Mouse (Mus musculus) liver, embryonic 14.5 days (tissue): ENCODE results near the gene Arl14. TPM values are rescaled to one million over a fixed set of nuclear protein-coding genes. Genes with fewer than 3 reads are reported as not detected.

ENCODE experiments used
- ATAC-seq: fragments of 200-750 bp; cut with Nextera tagmentation; 2 replicates; pipeline ENCODE4 v1.8.0; 2017; ENCODE audit warnings: moderate number of reproducible peaks, mild to moderate bottlenecking, moderate library complexity; ENCODE audit not compliant: insufficient read depth
- DNase-seq, 3 experiments: peaks; one replicate each; pipeline ENCODE4 v3.0.0-alpha.2; 2012 to 2013; ENCODE audit warnings: low read depth in 3 of 3, low spot score in 3 of 3
- H3K27ac ChIP-seq: fragments of 300-500 bp; sonication (generic); 2 replicates; pipeline ENCODE4 v1.5.1; 2014; ENCODE audit warnings: moderate library complexity, mild to moderate bottlenecking, control low read depth, inconsistent platforms
- H3K27me3 ChIP-seq: fragments of 300-500 bp; sonication (generic); 2 replicates; pipeline ENCODE4 v1.6.1; 2014; ENCODE audit warnings: mild to moderate bottlenecking, low read length, moderate library complexity; ENCODE audit not compliant: control insufficient read depth, insufficient read depth
- H3K36me3 ChIP-seq: fragments of 300-500 bp; sonication (generic); replicated peaks from 2 replicates; pipeline ENCODE4 v1.6.1; 2014; ENCODE audit warnings: low read depth; ENCODE audit not compliant: control insufficient read depth, insufficient read depth
- H3K4me1 ChIP-seq, 2 experiments: fragments of 200-500 bp in 1 of 2; fragments of 300-500 bp in 1 of 2; sonication (generic) in 1 of 2; replicated peaks; 2 replicates each; pipeline ENCODE4 v1.6.1; 2012 to 2014; ENCODE audit warnings: antibody characterized with exemption in 1 of 2, inconsistent platforms in 1 of 2, low read length in 1 of 2; ENCODE audit not compliant: control insufficient read depth in 2 of 2, insufficient read depth in 2 of 2
- H3K4me2 ChIP-seq: fragments of 300-500 bp; sonication (generic); 2 replicates; pipeline ENCODE4 v1.6.1; 2014; ENCODE audit warnings: low read depth, mild to moderate bottlenecking, control low read depth, moderate library complexity
- H3K4me3 ChIP-seq, 2 experiments: fragments of 200-500 bp in 1 of 2; fragments of 300-500 bp in 1 of 2; sonication (generic) in 1 of 2; 2 replicates each; pipeline ENCODE4 v1.5.1; 2012 to 2014; ENCODE audit warnings: low read depth in 2 of 2, low read length in 2 of 2, mild to moderate bottlenecking in 2 of 2, control low read depth in 1 of 2, inconsistent platforms in 1 of 2, moderate library complexity in 1 of 2; ENCODE audit not compliant: insufficient read depth in 1 of 2
- H3K9ac ChIP-seq: fragments of 300-500 bp; sonication (generic); replicated peaks from 2 replicates; pipeline ENCODE4 v1.6.1; 2014; ENCODE audit warnings: mild to moderate bottlenecking, control low read depth, moderate library complexity
- H3K9me3 ChIP-seq: fragments of 300-500 bp; sonication (generic); 2 replicates; pipeline ENCODE4 v1.6.1; 2016; ENCODE audit warnings: low read length, mixed read lengths; ENCODE audit not compliant: control insufficient read depth
- CTCF ChIP-seq: IDR thresholded peaks from 2 replicates; pipeline ENCODE4 v1.5.1; 2016; ENCODE audit warnings: antibody characterized with exemption, low read depth, control low read depth
- EP300 ChIP-seq: IDR thresholded peaks from 2 replicates; pipeline ENCODE4 v1.6.1; 2016; ENCODE audit warnings: antibody characterized with exemption, low read depth
- WGBS: fragments of 180-500 bp; shearing (Covaris S2); extraction: QIAGEN DNeasy Blood & Tissue Kit; methylation state at CpG from one replicate; pipeline ENCODE4 v1.1.7; 2014; ENCODE audit not compliant: insufficient replicate concordance; 5-methylcytosine and 5-hydroxymethylcytosine counted together
- polyA plus RNA-seq, 2 experiments: library from polyadenylated mRNA; depleted of rRNA in 1 of 2; stranded (reverse) in 1 of 2; unstranded in 1 of 2; fragments of >200 nt; fragmentation: Nextera tagmentation in 1 of 2; extraction: Ambion mirVana in 1 of 2; gene quantifications; 2 replicates each; pipeline versions ENCODE4 v1.2.1 to v1.2.3; 2012 to 2014

Gene Arl14
- polyA plus RNA-seq, 2 experiments = not detected

- Histone ChIP-seq H3K9ac (no peak overlapping the region), H3K4me2 (no peak overlapping the region), H3K9me3 (no peaks in the 10 kb centered on the region), H3K4me3 (no peak overlapping the region), H3K27me3 (no peaks in the 10 kb centered on the region), H3K4me1 (no peaks in the 10 kb centered on the region), H3K36me3 (no peaks in the 10 kb centered on the region), H3K27ac (no peak overlapping the region)
- no peak for TF ChIP-seq CTCF
- TF ChIP-seq EP300 = no peak
- ATAC-seq = no peak
- WGBS = 45% methylated on average over 8 of the region's 8 CpGs
- DNase-seq = no peak
These were observed 40.7 kb upstream of the Arl14 start for GRCm38 (mm10) chr3:69181531-69181930.

- Histone ChIP-seq H3K9me3 (no peaks in the 10 kb centered on the region), H3K27ac (no peak overlapping the region), H3K4me1 (no peaks in the 10 kb centered on the region), H3K27me3 (no peaks in the 10 kb centered on the region), H3K4me2 (no peak overlapping the region), H3K9ac (no peak overlapping the region), H3K4me3 (no peak overlapping the region), H3K36me3 (no peaks in the 10 kb centered on the region)
- ATAC-seq = no peak
- TF ChIP-seq CTCF = no peak
- no peak for DNase-seq
These were observed 40.0 kb upstream of the Arl14 start for GRCm38 (mm10) chr3:69182225-69182624.

- Histone ChIP-seq H3K36me3 (no peaks in the 10 kb centered on the region), H3K4me3 (no peak overlapping the region), H3K9me3 (no peaks in the 10 kb centered on the region), H3K9ac (no peak overlapping the region), H3K27ac (no peak overlapping the region), H3K4me1 (no peaks in the 10 kb centered on the region), H3K4me2 (no peak overlapping the region), H3K27me3 (no peaks in the 10 kb centered on the region)
- WGBS = 63% methylated on average over 7 of the region's 7 CpGs
- DNase-seq (no peak), ATAC-seq (no peak)
- no peak for TF ChIP-seq EP300
- TF ChIP-seq CTCF = no peak
These were observed 37.0 kb upstream of the Arl14 start for GRCm38 (mm10) chr3:69185244-69185643.

GRCm38 (mm10) chr3:69186031-69186430 is 36.2 kb upstream of the Arl14 start:
- Histone ChIP-seq H3K27me3 (no peaks in the 10 kb centered on the region), H3K9me3 (no peaks in the 10 kb centered on the region), H3K36me3 (no peaks in the 10 kb centered on the region), H3K4me2 (no peak overlapping the region), H3K9ac (no peak overlapping the region), H3K4me1 (no peaks in the 10 kb centered on the region), H3K4me3 (no peak overlapping the region), H3K27ac (no peak overlapping the region)
- DNase-seq = no peak
- WGBS = 58% methylated on average over 4 of the region's 4 CpGs
- TF ChIP-seq EP300 (no peak), CTCF (no peak)
- ATAC-seq = no peak

GRCm38 (mm10) chr3:69186643-69187042 is 35.6 kb upstream of the Arl14 start:
- 72% methylated on average over 16 of the region's 16 CpGs for WGBS
- no peaks in the 10 kb centered on the region for H3K27me3 ChIP-seq

GRCm38 (mm10) chr3:69192995-69193394 is 29.2 kb upstream of the Arl14 start:
- no peak for TF ChIP-seq CTCF
- no peak for TF ChIP-seq EP300
- Histone ChIP-seq H3K4me2 (no peak overlapping the region), H3K9ac (no peak overlapping the region), H3K4me3 (no peak overlapping the region), H3K9me3 (no peaks in the 10 kb centered on the region), H3K36me3 (no peaks in the 10 kb centered on the region), H3K27ac (no peak overlapping the region), H3K27me3 (no peaks in the 10 kb centered on the region), H3K4me1 (no peaks in the 10 kb centered on the region)
- ATAC-seq (no peak), DNase-seq (no peak)
- WGBS = 73% methylated on average over 3 of the region's 3 CpGs

More at GRCm38 (mm10) chr3:69186643-69187042, 35.6 kb upstream of the Arl14 start:
- TF ChIP-seq EP300 = no peak
- no peak for TF ChIP-seq CTCF
- Histone ChIP-seq H3K27ac (no peak overlapping the region), H3K4me3 (no peak overlapping the region), H3K36me3 (no peaks in the 10 kb centered on the region), H3K9ac (no peak overlapping the region), H3K4me2 (no peak overlapping the region), H3K9me3 (no peaks in the 10 kb centered on the region), H3K4me1 (no peaks in the 10 kb centered on the region)
- ATAC-seq (no peak), DNase-seq (no peak)
